Mouse (Mus musculus) MEL (cell line): ENCODE data around the gene Arpc1b.
A peak's percentile ranks its signal among the peaks of the same experiment; 100 is the strongest.

ENCODE experiments used
- CTCF ChIP-seq, 3 experiments: IDR thresholded peaks in 2 of 3; conservative IDR thresholded peaks in 1 of 3; 2 replicates each; pipeline ENCODE4 v1.5.1; 2011 to 2012; ENCODE audit warnings: low read length in 3 of 3, low read depth in 2 of 3, mild to moderate bottlenecking in 2 of 3, improper control_type of control experiment in 1 of 3, inconsistent platforms in 1 of 3, mixed read lengths in 1 of 3, moderate library complexity in 1 of 3; ENCODE audit not compliant: control insufficient read depth in 1 of 3, insufficient read depth in 1 of 3, poor library complexity in 1 of 3, severe bottlenecking in 1 of 3
- TBP ChIP-seq: IDR thresholded peaks from 2 replicates; pipeline ENCODE4 v1.8.0; 2011; ENCODE audit warnings: low read depth, low read length, improper control_type of control experiment
- USF1 ChIP-seq: IDR thresholded peaks from 2 replicates; pipeline ENCODE4 v1.6.1; 2014; ENCODE audit warnings: low read depth, mild to moderate bottlenecking, inconsistent platforms, low read length, improper control_type of control experiment, moderate library complexity

DNA sequence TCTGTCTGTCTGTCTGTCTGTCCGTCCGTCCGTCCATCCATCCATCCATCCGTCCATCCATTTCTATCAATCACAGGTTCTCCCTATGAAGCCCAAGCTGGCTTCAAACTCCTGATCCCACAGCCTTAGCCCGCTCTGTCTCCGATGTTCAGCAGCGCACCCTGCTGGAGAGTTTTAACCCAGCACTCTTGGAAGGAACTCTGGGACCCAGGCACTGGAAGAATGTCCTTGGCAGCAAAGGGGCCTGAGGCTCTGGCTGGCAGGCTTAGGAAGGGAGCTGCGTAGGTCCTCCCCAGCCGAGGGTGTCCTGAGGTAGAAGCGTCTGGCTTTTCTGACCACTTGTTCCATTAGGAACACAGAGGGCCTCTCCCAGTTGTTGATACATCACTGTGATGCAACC, 2.9 kb downstream of the Arpc1b start:
- TF ChIP-seq USF1, result no peak
- TF ChIP-seq TBP, result no peak
- TF ChIP-seq CTCF (IDR thresholded peaks at IDR 0.05 in 2 of 3, conservative IDR thresholded peaks at IDR 0.05 in 1 of 3; ENCODE audit: control insufficient read depth in 1 of 3, insufficient read depth in 1 of 3, low read depth in 2 of 3, low read length in 3 of 3, poor library complexity in 1 of 3, severe bottlenecking in 1 of 3), result peak; percentile 58 to 73 (median 69)
